Mouse (Mus musculus) heart, embryonic 13.5 days (tissue): ENCODE results near the gene Pex1. TPM values are rescaled to one million over a fixed set of nuclear protein-coding genes. Genes with fewer than 3 reads are reported as not detected.
A peak's percentile ranks its signal among the peaks of the same experiment; 100 is the strongest.

Experiments
- ATAC-seq: fragments of 200-750 bp; cut with Nextera tagmentation; 2 replicates; pipeline ENCODE4 v1.8.0; 2017; ENCODE audit warnings: moderate TSS enrichment; ENCODE audit not compliant: insufficient number of reproducible peaks, low FRiP score, low TSS enrichment; ENCODE audit errors: extremely low read depth
- H3K27ac ChIP-seq: fragments of 300-500 bp; sonication (generic); replicated peaks from 2 replicates; pipeline ENCODE4 v1.5.1; 2015; ENCODE audit warnings: moderate library complexity, mild to moderate bottlenecking, inconsistent platforms
- H3K27me3 ChIP-seq: fragments of 300-500 bp; sonication (generic); replicated peaks from 2 replicates; pipeline ENCODE4 v1.6.1; 2015; ENCODE audit warnings: mild to moderate bottlenecking, inconsistent platforms
- H3K36me3 ChIP-seq: fragments of 300-500 bp; sonication (generic); 2 replicates; pipeline ENCODE4 v1.6.1; 2015; ENCODE audit warnings: mild to moderate bottlenecking, inconsistent platforms
- H3K4me1 ChIP-seq: fragments of 300-500 bp; sonication (generic); 2 replicates; pipeline ENCODE4 v1.6.1; 2015; ENCODE audit warnings: inconsistent platforms
- H3K4me2 ChIP-seq: fragments of 300-500 bp; sonication (generic); 2 replicates; pipeline ENCODE4 v1.6.1; 2015; ENCODE audit warnings: inconsistent platforms, mild to moderate bottlenecking, moderate library complexity
- H3K4me3 ChIP-seq: fragments of 300-500 bp; sonication (generic); 2 replicates; pipeline ENCODE4 v1.5.1; 2015; ENCODE audit warnings: moderate library complexity, mild to moderate bottlenecking, inconsistent platforms
- H3K9ac ChIP-seq: fragments of 300-500 bp; sonication (generic); 2 replicates; pipeline ENCODE4 v1.6.1; 2015; ENCODE audit warnings: inconsistent platforms, mild to moderate bottlenecking, moderate library complexity
- H3K9me3 ChIP-seq: fragments of 300-500 bp; sonication (generic); 2 replicates; pipeline ENCODE4 v1.6.1; 2016; ENCODE audit warnings: inconsistent platforms
- WGBS: fragments of 180-500 bp; shearing (Covaris S2); methylation state at CpG from one replicate; pipeline ENCODE4 v1.1.7; 2015; ENCODE audit warnings: mixed read lengths; 5-methylcytosine and 5-hydroxymethylcytosine counted together
- polyA plus RNA-seq: library from polyadenylated mRNA; unstranded; fragments of >200 nt; fragmentation: Nextera tagmentation; extraction: Ambion mirVana; gene quantifications from 2 replicates; pipeline ENCODE4 v1.2.1, GENCODE M21; 2015

The Pex1 gene
- 9.7 and 13.0 TPM in 2 replicates for polyA plus RNA-seq

GRCm38 (mm10) chr5:3595693-3596398 is at the start of gene Pex1:
TSS of gene Pex1 (plus strand) at chr5:3596066.
- H3K9ac ChIP-seq = peak within 1 kb of the TSS; percentile 87
- peak within 1 kb of the TSS; percentile 76 for H3K27ac ChIP-seq
- H3K27me3 ChIP-seq = no peaks in the 10 kb centered on the region
- H3K9me3 ChIP-seq = no peaks in the 10 kb centered on the region
- under 1% methylated on average over 50 of the region's 50 CpGs for WGBS
- ATAC-seq = peak; percentile 94
- peak within 1 kb of the TSS; percentile 89 for H3K4me3 ChIP-seq
- H3K4me2 ChIP-seq = peak within 1 kb of the TSS; percentile 96
- peaks cover 23% of the 10 kb centered on the region for H3K36me3 ChIP-seq
- H3K4me1 ChIP-seq = peaks cover 18% of the 10 kb centered on the region

DNA sequence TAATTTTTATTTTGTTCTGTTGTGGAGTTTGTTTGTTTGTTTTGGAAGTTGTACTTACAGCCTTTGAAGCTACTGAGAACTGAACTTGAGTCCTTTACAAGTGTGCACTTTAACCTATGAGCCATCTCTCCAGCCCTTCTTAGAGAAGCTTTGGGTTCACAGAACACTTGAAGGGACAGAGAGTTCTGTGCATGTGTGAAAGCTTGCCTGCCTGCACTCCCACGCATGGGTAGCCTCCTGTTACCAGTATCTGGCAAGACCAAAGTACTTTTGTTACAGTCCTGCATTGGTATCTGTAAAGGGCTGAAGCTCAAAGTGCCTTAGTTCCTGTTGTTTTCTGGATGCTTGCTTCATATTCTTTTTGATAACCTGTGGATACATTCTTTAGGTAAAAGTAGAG is 49.6 kb upstream of the Pex1 start:
- Histone ChIP-seq H3K27ac (no peak overlapping the region), H3K36me3 (peaks cover 10% of the 10 kb centered on the region), H3K4me2 (no peak overlapping the region), H3K9ac (no peak overlapping the region), H3K4me1 (peaks cover 16% of the 10 kb centered on the region), H3K9me3 (no peaks in the 10 kb centered on the region), H3K4me3 (no peak overlapping the region), H3K27me3 (no peaks in the 10 kb centered on the region)
- ATAC-seq = no peak
- 71% methylated on average over 1 of the region's 1 CpGs for WGBS

GRCm38 (mm10) chr5:3551481-3551880 is 44.4 kb upstream of the Pex1 start:
- Histone ChIP-seq H3K4me2 (no peak overlapping the region), H3K4me1 (peaks cover 8% of the 10 kb centered on the region; the same call in 1 of the 2 replicates), H3K27ac (no peak overlapping the region), H3K36me3 (peaks cover 27% of the 10 kb centered on the region), H3K9me3 (no peaks in the 10 kb centered on the region), H3K4me3 (no peak overlapping the region), H3K27me3 (no peaks in the 10 kb centered on the region), H3K9ac (no peak overlapping the region)
- no peak for ATAC-seq
- WGBS = 96% methylated on average over 1 of the region's 1 CpGs

GRCm38 (mm10) chr5:3554198-3554597 is 41.7 kb upstream of the Pex1 start:
- peaks cover 42% of the 10 kb centered on the region for H3K36me3 ChIP-seq
- H3K27me3 ChIP-seq = no peaks in the 10 kb centered on the region
- H3K4me1 ChIP-seq = peaks cover 8% of the 10 kb centered on the region; the same call in 1 of the 2 replicates
- no peak overlapping the region for H3K4me3 ChIP-seq
- ATAC-seq = no peak
- no peak overlapping the region for H3K27ac ChIP-seq
- H3K9ac ChIP-seq = no peak overlapping the region
- WGBS = 88% methylated on average over 2 of the region's 2 CpGs
- H3K9me3 ChIP-seq = no peaks in the 10 kb centered on the region
- no peak overlapping the region for H3K4me2 ChIP-seq

GRCm38 (mm10) chr5:3571266-3571665 is 24.6 kb upstream of the Pex1 start, which contains the start of gene 1700109H08Rik:
TSS of gene 1700109H08Rik (plus strand) at chr5:3571566.
- ATAC-seq = no peak
- Histone ChIP-seq H3K4me3 (no peak within 1 kb of the TSS), H3K4me1 (no peaks in the 10 kb centered on the region), H3K36me3 (peaks cover 99% of the 10 kb centered on the region), H3K27me3 (no peaks in the 10 kb centered on the region), H3K9me3 (peaks cover 11% of the 10 kb centered on the region), H3K27ac (no peak within 1 kb of the TSS), H3K9ac (no peak within 1 kb of the TSS), H3K4me2 (no peak within 1 kb of the TSS)
- WGBS = 96% methylated on average over 4 of the region's 4 CpGs

DNA sequence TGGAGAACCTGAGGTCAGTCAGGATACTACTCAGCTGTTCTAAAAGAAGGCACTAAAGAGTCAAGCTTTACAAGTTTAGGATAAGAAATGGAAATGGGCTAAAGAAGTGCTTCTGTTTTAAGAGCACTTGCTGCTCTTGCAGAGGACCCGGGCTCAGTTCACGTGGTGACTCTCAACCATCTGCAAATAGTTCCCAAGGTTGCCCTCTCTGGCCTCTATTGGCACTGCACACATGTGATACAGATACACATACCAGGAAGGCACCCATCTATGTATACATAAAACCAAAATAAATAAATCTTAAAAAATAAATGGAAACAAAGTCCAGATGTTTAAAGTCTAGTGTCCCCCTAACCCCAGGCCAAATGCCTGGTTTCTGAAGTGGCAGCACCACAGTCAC is 21.0 kb upstream of the Pex1 start:
- H3K36me3 ChIP-seq = peaks cover 100% of the 10 kb centered on the region
- H3K9ac ChIP-seq = no peak overlapping the region
- WGBS = 94% methylated on average over 2 of the region's 2 CpGs
- H3K4me1 ChIP-seq = no peaks in the 10 kb centered on the region
- no peak for ATAC-seq
- no peak overlapping the region for H3K27ac ChIP-seq
- no peaks in the 10 kb centered on the region for H3K27me3 ChIP-seq
- no peak overlapping the region for H3K4me2 ChIP-seq
- peaks cover 11% of the 10 kb centered on the region for H3K9me3 ChIP-seq
- no peak overlapping the region for H3K4me3 ChIP-seq

GRCm38 (mm10) chr5:3577939-3578338 is 17.9 kb upstream of the Pex1 start:
- Histone ChIP-seq H3K9me3 (peaks cover 11% of the 10 kb centered on the region), H3K4me3 (no peak overlapping the region), H3K27ac (no peak overlapping the region), H3K4me1 (no peaks in the 10 kb centered on the region), H3K27me3 (no peaks in the 10 kb centered on the region), H3K36me3 (peaks cover 99% of the 10 kb centered on the region), H3K9ac (no peak overlapping the region), H3K4me2 (no peak overlapping the region)
- ATAC-seq = no peak
- WGBS = 91% methylated on average over 2 of the region's 2 CpGs

DNA sequence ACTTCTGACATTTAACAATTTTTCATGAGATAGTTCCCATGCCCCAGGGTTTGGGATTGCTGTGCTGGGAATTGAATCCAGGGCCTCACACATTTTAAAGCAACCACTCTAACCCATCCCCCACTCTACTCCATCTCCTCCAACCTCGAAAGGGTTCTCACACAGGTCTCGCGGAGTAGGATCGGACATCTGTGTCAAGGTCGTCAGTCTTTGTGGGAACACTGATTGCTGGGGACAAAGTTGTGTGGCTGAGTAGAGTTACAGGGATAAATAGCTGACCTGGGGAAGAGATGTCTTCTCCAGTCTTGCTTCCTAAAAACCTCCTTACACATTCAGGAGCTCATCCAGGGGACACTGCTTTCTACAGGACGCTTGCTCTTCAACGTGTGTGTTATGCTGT is 16.8 kb upstream of the Pex1 start:
- Histone ChIP-seq H3K27ac (no peak overlapping the region), H3K4me3 (no peak overlapping the region), H3K9ac (no peak overlapping the region), H3K4me1 (no peaks in the 10 kb centered on the region), H3K27me3 (no peaks in the 10 kb centered on the region), H3K36me3 (peaks cover 99% of the 10 kb centered on the region), H3K4me2 (no peak overlapping the region), H3K9me3 (peaks cover 7% of the 10 kb centered on the region)
- no peak for ATAC-seq
- WGBS = 93% methylated on average over 7 of the region's 7 CpGs

DNA sequence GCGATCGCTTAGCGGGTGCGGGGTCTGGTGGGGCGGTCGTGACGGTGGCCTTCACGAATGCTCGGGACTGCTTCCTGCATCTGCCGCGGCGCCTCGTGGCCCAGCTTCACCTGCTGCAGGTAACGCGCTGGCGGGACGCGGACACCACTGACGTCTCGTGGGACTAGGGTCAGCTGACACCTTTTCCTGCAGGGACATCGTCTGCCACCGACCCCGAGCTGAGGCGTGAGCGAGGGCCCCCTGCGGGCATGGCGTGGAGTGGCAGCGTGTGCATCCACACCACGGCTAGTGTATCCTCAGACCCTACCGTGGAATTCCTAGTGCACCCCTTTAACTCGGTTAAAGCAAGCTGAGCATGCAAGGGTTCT is 517 bp downstream of the Pex1 start, which contains the start of gene Rbm48:
Gene Rbm48, minus strand, starts transcription at position 187 of the 368 bp plus-strand sequence.
- H3K4me3 ChIP-seq = peak within 1 kb of the TSS; percentile 89
- peaks cover 18% of the 10 kb centered on the region for H3K36me3 ChIP-seq
- no peaks in the 10 kb centered on the region for H3K27me3 ChIP-seq
- ATAC-seq = peak; percentile 82
- H3K9me3 ChIP-seq = no peaks in the 10 kb centered on the region
- peak within 1 kb of the TSS; percentile 96 for H3K4me2 ChIP-seq
- peak within 1 kb of the TSS; percentile 76 for H3K27ac ChIP-seq
- peaks cover 18% of the 10 kb centered on the region for H3K4me1 ChIP-seq
- WGBS = under 1% methylated on average over 31 of the region's 31 CpGs
- peak within 1 kb of the TSS; percentile 87 for H3K9ac ChIP-seq

- no peak for ATAC-seq
- Histone ChIP-seq H3K4me1 (peaks cover 18% of the 10 kb centered on the region), H3K9ac (peak overlapping the region; percentile 87), H3K4me2 (peak overlapping the region; percentile 96), H3K36me3 (peaks cover 10% of the 10 kb centered on the region), H3K27me3 (no peaks in the 10 kb centered on the region), H3K4me3 (peak overlapping the region; percentile 89), H3K9me3 (no peaks in the 10 kb centered on the region), H3K27ac (no peak overlapping the region)
Measured at GRCm38 (mm10) chr5:3597171-3597570, 1.3 kb downstream of the Pex1 start.

- no peaks in the 10 kb centered on the region for H3K9me3 ChIP-seq
- no peaks in the 10 kb centered on the region for H3K27me3 ChIP-seq
- H3K4me2 ChIP-seq = no peak overlapping the region
- no peak overlapping the region for H3K4me3 ChIP-seq
- ATAC-seq = no peak
- no peak overlapping the region for H3K9ac ChIP-seq
- no peak overlapping the region for H3K27ac ChIP-seq
- 0 out of 2 replicates have a peak, but pooled peaks cover 5% of the 10 kb centered on the region for H3K36me3 ChIP-seq
- WGBS = 81% methylated on average over 5 of the region's 5 CpGs
- peaks cover 18% of the 10 kb centered on the region for H3K4me1 ChIP-seq
Measured at GRCm38 (mm10) chr5:3598766-3599165, 2.9 kb downstream of the Pex1 start.

DNA sequence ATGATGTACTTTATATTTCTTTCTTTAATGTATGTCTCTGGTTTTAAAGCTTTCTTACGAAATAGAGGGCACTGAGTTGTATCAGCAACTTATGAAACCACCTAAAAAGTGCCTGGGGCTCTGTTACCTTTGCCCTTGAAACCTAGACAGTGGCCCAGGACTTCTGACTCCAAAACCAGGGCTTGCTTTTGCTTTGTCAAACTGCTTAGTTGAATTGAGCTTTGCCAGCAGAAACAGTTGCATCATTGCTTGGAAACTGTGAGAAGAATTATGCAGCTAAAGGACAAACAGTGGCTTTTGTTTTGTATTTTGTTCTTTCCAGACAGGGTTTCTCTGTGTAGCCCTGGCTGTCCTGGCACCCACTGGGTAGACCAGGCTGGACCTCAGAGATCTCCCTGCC is 4.4 kb downstream of the Pex1 start:
- H3K9ac ChIP-seq = no peak overlapping the region
- H3K4me2 ChIP-seq = no peak overlapping the region
- peaks cover 7% of the 10 kb centered on the region for H3K4me1 ChIP-seq
- H3K9me3 ChIP-seq = no peaks in the 10 kb centered on the region
- 72% methylated on average over 1 of the region's 1 CpGs for WGBS
- no peak overlapping the region for H3K4me3 ChIP-seq
- H3K27ac ChIP-seq = no peak overlapping the region
- H3K36me3 ChIP-seq = peaks cover 16% of the 10 kb centered on the region
- H3K27me3 ChIP-seq = no peaks in the 10 kb centered on the region
- no peak for ATAC-seq
